Mouse (Mus musculus) gastrocnemius, adult 18-20 months (tissue): ENCODE measurements around the gene Olfr981. TPM values are rescaled to one million over a fixed set of nuclear protein-coding genes. Genes with fewer than 3 reads are reported as not detected.
"Not testable (repeated sequence)": the region's sequence is repeated elsewhere in the genome, so short reads cannot be mapped to it uniquely, and the experiment has no call there.

Source experiments
- DNase-seq: peaks from one replicate; pipeline ENCODE4 v3.0.0; 2021; ENCODE audit warnings: low spot score
- long read RNA-seq, 2 experiments: library from polyadenylated mRNA; stranded (forward); transcript quantifications; one replicate each; pipeline ENCODE4 v2.0.0; 2021
- total RNA-seq, 2 experiments: library from RNA; stranded (reverse); gene quantifications; 2 replicates each; pipeline ENCODE4 v1.2.3; 2021

Gene Olfr981
- not detected for total RNA-seq
- long read RNA-seq, experiment 1: 0 reads
- long read RNA-seq, experiment 2: 0 reads

DNA sequence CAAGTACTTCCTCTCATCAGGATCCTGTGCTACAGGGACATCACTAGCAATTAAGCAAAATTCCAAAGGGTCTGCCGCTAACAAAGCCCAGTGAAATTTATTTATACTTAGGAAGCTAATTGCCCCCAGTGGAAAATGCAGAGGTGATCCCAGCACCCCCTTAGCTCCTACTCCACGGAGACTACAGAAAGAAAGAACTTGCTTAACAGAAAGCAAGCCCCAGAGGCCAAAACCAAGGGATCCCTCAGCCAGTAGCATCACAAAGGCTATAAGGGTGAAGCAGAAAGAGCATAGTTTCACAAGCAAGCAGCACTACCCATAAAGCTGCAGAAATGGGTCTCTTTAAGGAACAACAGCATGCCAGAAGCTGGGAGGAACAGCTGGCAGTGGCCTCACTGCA, at the start of gene Olfr981:
Olfr981 (plus strand) TSS at position 301 of the 400 bp plus-strand sequence.
- DNase-seq: no peak

- not testable (repeated sequence) for DNase-seq
These were observed 44.6 kb upstream of the Olfr981 start for GRCm38 (mm10) chr9:39976581-39977145.

- DNase-seq: no peak
These were observed 29.5 kb upstream of the Olfr981 start, which contains the start of gene Olfr978 for GRCm38 (mm10) chr9:39991813-39992212. Gene Olfr978 (plus strand): TSS chr9:39992113.

DNA sequence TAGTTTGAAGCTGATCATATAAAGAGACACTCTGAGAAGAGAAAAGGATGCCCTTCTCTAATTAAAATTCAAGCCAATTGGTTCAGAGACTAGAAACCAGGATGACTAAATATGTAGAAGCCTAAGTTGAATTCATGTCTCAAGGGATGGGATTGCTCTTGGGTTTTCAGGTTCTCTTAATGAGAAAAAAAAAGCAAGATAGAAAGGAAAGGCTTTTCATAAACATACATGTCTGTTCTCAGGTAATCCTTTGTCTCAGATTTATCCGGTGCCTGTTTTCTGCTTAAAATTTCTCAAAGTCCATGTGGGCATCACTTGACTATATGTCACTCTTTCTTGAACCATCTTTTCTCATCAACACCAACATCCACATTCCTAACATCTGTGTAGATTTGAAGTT, 17.9 kb upstream of the Olfr981 start, which contains the start of gene Olfr979:
Olfr979 (minus strand) TSS at position 101 of the 400 bp plus-strand sequence.
- DNase-seq: no peak

DNA sequence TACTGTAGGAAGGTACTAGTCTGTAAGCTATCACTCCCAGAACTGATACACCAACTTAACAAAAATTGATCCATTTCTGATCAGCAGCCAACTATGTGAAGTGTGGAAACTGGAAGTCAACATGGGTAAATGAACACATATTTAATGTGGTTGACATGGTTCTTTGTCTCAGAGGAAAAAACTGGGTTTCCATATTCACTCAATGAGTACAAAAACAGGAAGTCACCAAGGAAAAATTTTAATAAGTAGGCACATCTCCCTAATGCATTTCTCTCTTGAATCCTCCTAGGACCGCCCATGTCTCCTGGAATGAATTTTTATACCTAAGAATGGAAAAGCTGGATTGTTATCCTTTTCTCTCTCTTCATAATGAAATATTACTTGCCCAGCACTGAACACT, 11.8 kb upstream of the Olfr981 start, which contains the start of gene Olfr980:
Olfr980 (minus strand) TSS at position 101 of the 400 bp plus-strand sequence.
- no peak for DNase-seq

DNA sequence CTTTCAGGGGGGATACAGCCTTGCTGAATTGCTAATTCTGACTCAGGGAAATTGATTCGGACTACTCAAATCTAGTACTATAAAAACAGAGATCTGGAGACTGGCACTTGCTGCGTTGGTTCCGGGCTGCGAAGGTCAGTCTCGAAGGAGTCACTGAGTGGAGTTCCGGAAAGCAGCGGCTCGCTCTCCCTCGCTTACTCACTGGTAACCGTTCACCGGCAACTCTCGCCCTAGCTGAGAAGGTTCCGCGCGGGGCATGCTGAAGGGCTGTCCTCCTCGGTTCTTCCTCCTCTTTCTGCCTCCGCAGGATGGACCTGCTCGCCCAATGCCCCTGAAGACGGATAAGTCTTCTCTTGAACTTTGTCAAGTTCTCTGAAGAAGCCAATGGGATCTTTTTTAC, 28.9 kb downstream of the Olfr981 start:
- no peak for DNase-seq

DNA sequence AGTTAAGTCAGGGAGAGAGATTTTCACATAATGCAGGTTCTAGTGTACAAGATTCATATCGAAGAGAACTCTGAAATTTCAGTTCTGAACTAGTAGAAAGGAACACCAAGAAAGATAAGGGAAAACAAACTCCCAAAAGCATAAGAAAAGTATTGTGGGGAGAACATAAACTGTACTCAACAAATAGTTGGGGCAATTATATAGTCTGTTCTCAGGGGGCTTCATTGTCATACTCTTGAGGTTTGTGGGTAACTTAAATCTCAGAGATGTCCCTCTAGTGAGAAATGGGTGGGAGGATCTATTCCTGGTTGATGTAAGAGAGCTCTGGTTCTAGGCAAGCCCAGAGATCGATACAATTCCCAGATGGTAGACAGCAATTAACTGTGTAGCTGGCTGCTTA, 52.3 kb downstream of the Olfr981 start, which contains the start of gene Olfr982:
Olfr982 (plus strand) TSS at position 301 of the 400 bp plus-strand sequence.
- no peak for DNase-seq

Other genes starting within 250 kb of the Olfr981 start
- not detected for gene Olfr968, start 238.2 kb upstream of the Olfr981 start, total RNA-seq
- not detected for gene Olfr969, start 230.5 kb upstream of the Olfr981 start, total RNA-seq
- not detected for gene Olfr970, start 212.6 kb upstream of the Olfr981 start, total RNA-seq
- gene Olfr971, start 184.6 kb upstream of the Olfr981 start, total RNA-seq: not detected
- gene Olfr972, start 155.0 kb upstream of the Olfr981 start, total RNA-seq: not detected
- not detected for gene Olfr229, start 114.1 kb upstream of the Olfr981 start, total RNA-seq
- not detected for gene Olfr974, start 84.0 kb upstream of the Olfr981 start, total RNA-seq
- gene Olfr975, start 69.4 kb upstream of the Olfr981 start, total RNA-seq: not detected
- not detected for gene Olfr976, start 60.3 kb upstream of the Olfr981 start, total RNA-seq
- not detected for gene Olfr978, start 29.4 kb upstream of the Olfr981 start, total RNA-seq
- gene Olfr979, start 18.0 kb upstream of the Olfr981 start, total RNA-seq: not detected
- gene Olfr980, start 11.9 kb upstream of the Olfr981 start, total RNA-seq: not detected
- gene Olfr982, start 52.4 kb downstream of the Olfr981 start, total RNA-seq: not detected
- gene Olfr983, start 72.1 kb downstream of the Olfr981 start, total RNA-seq: not detected
- gene Olfr984, start 92.7 kb downstream of the Olfr981 start, total RNA-seq: not detected
- gene Olfr985, start 108.7 kb downstream of the Olfr981 start, total RNA-seq: not detected
- gene Tmem225, start 126.7 kb downstream of the Olfr981 start, total RNA-seq: not detected
- not detected for gene Olfr986, start 159.5 kb downstream of the Olfr981 start, total RNA-seq
- gene Zfp202, start 170.9 kb downstream of the Olfr981 start, total RNA-seq: 1 to 10 TPM; 1.3 to 1.6 TPM
- 1 to 10 TPM; 1.1 to 2.3 TPM for gene Scn3b, start 247.8 kb downstream of the Olfr981 start, total RNA-seq